Mouse (Mus musculus): ENCODE measurements around the gene Pdcl2. TPM values are rescaled to one million over a fixed set of nuclear protein-coding genes. Genes with fewer than 3 reads are reported as not detected.

Pdcl2 gene
- polyA plus RNA-seq, 1 experiment = 1.2 TPM

GRCm38 (mm10) chr5:76360057-76360456 is 29.1 kb upstream of the Pdcl2 start:
- no peak for TF ChIP-seq POLR2A (IDR thresholded peaks at IDR 0.05; ENCODE audit: insufficient read depth, low read length)
- Histone ChIP-seq H3K27ac (ENCODE audit: insufficient read depth, low read length) (no peak overlapping the region), H3K9me3 (replicated peaks; ENCODE audit: control insufficient read depth, insufficient read depth, low read length, poor library complexity, severe bottlenecking) (no peaks in the 10 kb centered on the region), H3K36me3 (ENCODE audit: control insufficient read depth, insufficient read depth, low read length, poor library complexity, severe bottlenecking) (no peaks in the 10 kb centered on the region), H3K4me3 (ENCODE audit: low read depth, low read length) (no peak overlapping the region), H3K27me3 (ENCODE audit: control insufficient read depth, insufficient read depth, low read length, poor library complexity, severe bottlenecking) (no peaks in the 10 kb centered on the region), H3K9ac (ENCODE audit: low read depth, poor library complexity, severe bottlenecking) (no peak overlapping the region), H3K4me1 (ENCODE audit: control insufficient read depth, insufficient read depth, low read length) (no peaks in the 10 kb centered on the region)

GRCm38 (mm10) chr5:76351953-76352611 is 21.1 kb upstream of the Pdcl2 start:
- no peak for TF ChIP-seq EP300 (IDR thresholded peaks at IDR 0.05; ENCODE audit: insufficient read depth, low read depth, low read length)
- TF ChIP-seq POLR2A (IDR thresholded peaks at IDR 0.05; ENCODE audit: insufficient read depth, low read length) = no peak
- no peak for TF ChIP-seq CTCF (IDR thresholded peaks at IDR 0.05; ENCODE audit: low read depth, low read length)
- no peaks in the 10 kb centered on the region for H3K27me3 ChIP-seq (ENCODE audit: control insufficient read depth, insufficient read depth, low read length, poor library complexity, severe bottlenecking)
- H3K9me3 ChIP-seq (replicated peaks; ENCODE audit: control insufficient read depth, insufficient read depth, low read length, poor library complexity, severe bottlenecking) = no peaks in the 10 kb centered on the region

GRCm38 (mm10) chr5:76351537-76351936 is 20.6 kb upstream of the Pdcl2 start:
- no peak overlapping the region for H3K9ac ChIP-seq (ENCODE audit: low read depth, poor library complexity, severe bottlenecking)
- H3K9me3 ChIP-seq (replicated peaks; ENCODE audit: control insufficient read depth, insufficient read depth, low read length, poor library complexity, severe bottlenecking) = no peaks in the 10 kb centered on the region
- no peaks in the 10 kb centered on the region for H3K4me1 ChIP-seq (ENCODE audit: control insufficient read depth, insufficient read depth, low read length)
- H3K36me3 ChIP-seq (ENCODE audit: control insufficient read depth, insufficient read depth, low read length, poor library complexity, severe bottlenecking) = no peaks in the 10 kb centered on the region
- H3K4me3 ChIP-seq (ENCODE audit: low read depth, low read length) = no peak overlapping the region
- no peak overlapping the region for H3K27ac ChIP-seq (ENCODE audit: insufficient read depth, low read length)
- H3K27me3 ChIP-seq (ENCODE audit: control insufficient read depth, insufficient read depth, low read length, poor library complexity, severe bottlenecking) = no peaks in the 10 kb centered on the region
- TF ChIP-seq EP300 (IDR thresholded peaks at IDR 0.05; ENCODE audit: insufficient read depth, low read depth, low read length) (no peak), POLR2A (IDR thresholded peaks at IDR 0.05; ENCODE audit: insufficient read depth, low read length) (no peak), CTCF (IDR thresholded peaks at IDR 0.05; ENCODE audit: low read depth, low read length) (no peak)

More at GRCm38 (mm10) chr5:76351953-76352611, 21.1 kb upstream of the Pdcl2 start:
- Histone ChIP-seq H3K9ac (ENCODE audit: low read depth, poor library complexity, severe bottlenecking) (no peak overlapping the region), H3K4me1 (ENCODE audit: control insufficient read depth, insufficient read depth, low read length) (no peaks in the 10 kb centered on the region), H3K36me3 (ENCODE audit: control insufficient read depth, insufficient read depth, low read length, poor library complexity, severe bottlenecking) (no peaks in the 10 kb centered on the region), H3K27ac (ENCODE audit: insufficient read depth, low read length) (no peak overlapping the region), H3K4me3 (ENCODE audit: low read depth, low read length) (no peak overlapping the region)

GRCm38 (mm10) chr5:76346137-76346536 is 15.2 kb upstream of the Pdcl2 start:
- Histone ChIP-seq H3K4me3 (ENCODE audit: low read depth, low read length) (no peak overlapping the region), H3K9me3 (replicated peaks; ENCODE audit: control insufficient read depth, insufficient read depth, low read length, poor library complexity, severe bottlenecking) (no peaks in the 10 kb centered on the region), H3K36me3 (ENCODE audit: control insufficient read depth, insufficient read depth, low read length, poor library complexity, severe bottlenecking) (no peaks in the 10 kb centered on the region), H3K27ac (ENCODE audit: insufficient read depth, low read length) (no peak overlapping the region), H3K4me1 (ENCODE audit: control insufficient read depth, insufficient read depth, low read length) (no peaks in the 10 kb centered on the region), H3K9ac (ENCODE audit: low read depth, poor library complexity, severe bottlenecking) (no peak overlapping the region), H3K27me3 (ENCODE audit: control insufficient read depth, insufficient read depth, low read length, poor library complexity, severe bottlenecking) (no peaks in the 10 kb centered on the region)
- TF ChIP-seq CTCF (IDR thresholded peaks at IDR 0.05; ENCODE audit: low read depth, low read length) (no peak), EP300 (IDR thresholded peaks at IDR 0.05; ENCODE audit: insufficient read depth, low read depth, low read length) (no peak)

- H3K4me3 ChIP-seq (ENCODE audit: low read depth, low read length) = no peak overlapping the region
- no peak overlapping the region for H3K9ac ChIP-seq (ENCODE audit: low read depth, poor library complexity, severe bottlenecking)
- H3K27me3 ChIP-seq (ENCODE audit: control insufficient read depth, insufficient read depth, low read length, poor library complexity, severe bottlenecking) = no peaks in the 10 kb centered on the region
- H3K9me3 ChIP-seq (replicated peaks; ENCODE audit: control insufficient read depth, insufficient read depth, low read length, poor library complexity, severe bottlenecking) = no peaks in the 10 kb centered on the region
- H3K4me1 ChIP-seq (ENCODE audit: control insufficient read depth, insufficient read depth, low read length) = no peaks in the 10 kb centered on the region
- H3K36me3 ChIP-seq (ENCODE audit: control insufficient read depth, insufficient read depth, low read length, poor library complexity, severe bottlenecking) = no peaks in the 10 kb centered on the region
- TF ChIP-seq POLR2A (IDR thresholded peaks at IDR 0.05; ENCODE audit: insufficient read depth, low read length) = no peak
- no peak for TF ChIP-seq CTCF (IDR thresholded peaks at IDR 0.05; ENCODE audit: low read depth, low read length)
- TF ChIP-seq EP300 (IDR thresholded peaks at IDR 0.05; ENCODE audit: insufficient read depth, low read depth, low read length) = no peak
- H3K27ac ChIP-seq (ENCODE audit: insufficient read depth, low read length) = no peak overlapping the region
Measured at GRCm38 (mm10) chr5:76340931-76341330, 10.0 kb upstream of the Pdcl2 start.

GRCm38 (mm10) chr5:76337100-76337499 is 6.1 kb upstream of the Pdcl2 start:
- Histone ChIP-seq H3K4me1 (ENCODE audit: control insufficient read depth, insufficient read depth, low read length) (peaks cover 2% of the 10 kb centered on the region), H3K9me3 (replicated peaks; ENCODE audit: control insufficient read depth, insufficient read depth, low read length, poor library complexity, severe bottlenecking) (no peaks in the 10 kb centered on the region), H3K36me3 (ENCODE audit: control insufficient read depth, insufficient read depth, low read length, poor library complexity, severe bottlenecking) (no peaks in the 10 kb centered on the region), H3K4me3 (ENCODE audit: low read depth, low read length) (no peak overlapping the region), H3K9ac (ENCODE audit: low read depth, poor library complexity, severe bottlenecking) (no peak overlapping the region), H3K27me3 (ENCODE audit: control insufficient read depth, insufficient read depth, low read length, poor library complexity, severe bottlenecking) (no peaks in the 10 kb centered on the region), H3K27ac (ENCODE audit: insufficient read depth, low read length) (no peak overlapping the region)
- TF ChIP-seq POLR2A (IDR thresholded peaks at IDR 0.05; ENCODE audit: insufficient read depth, low read length) (no peak), CTCF (IDR thresholded peaks at IDR 0.05; ENCODE audit: low read depth, low read length) (no peak), EP300 (IDR thresholded peaks at IDR 0.05; ENCODE audit: insufficient read depth, low read depth, low read length) (no peak)

Measured in ES-Bruce4 (cell line).